Mouse (Mus musculus) E14TG2a.4 (cell line): ENCODE measurements at regions not wholly inside any gene's neighbourhood (a gene's known extent, or its start where the extent isn't known, plus 50 kb on each side); places are given as distances from the start of the nearest gene placed in this dataset.

Source experiments
- CTCF ChIP-seq: conservative IDR thresholded peaks from 2 replicates; pipeline ENCODE4 v1.5.1; 2014; ENCODE audit warnings: low read length
- NANOG ChIP-seq: IDR thresholded peaks from 2 replicates; pipeline ENCODE4 v1.6.1; 2014; ENCODE audit warnings: borderline replicate concordance, low read length, mixed read lengths
- POU5F1 ChIP-seq: IDR thresholded peaks from 2 replicates; pipeline ENCODE4 v1.6.1; 2014; ENCODE audit warnings: low read length, borderline replicate concordance

GRCm38 (mm10) chr7:83242233-83242632, 342.5 kb upstream of the Tmc3 start:
- no peak for TF ChIP-seq CTCF
- TF ChIP-seq POU5F1 = no peak
- no peak for TF ChIP-seq NANOG
